Comparison of ENCODE assay signal across 27 mouse cellular contexts in genomic region chr1:94318029-94318428, GRCm38 (mm10).
"Had no signal": no experiment of that assay in that cellular context is flagged by ENCODE, and none has a peak within 500 bp of the region (broad histone marks: within the 10 kb centered on the region; RNA-seq: fewer than 3 reads in every experiment).

No protein-coding gene starts in this region.

- H3K36me3 ChIP-seq: heart, embryonic 10.5 days; heart, embryonic 12.5 days; hindbrain, embryonic 10.5 days; hindbrain, embryonic 12.5 days; intestine, embryonic 15.5 days; kidney, embryonic 15.5 days; limb, embryonic 10.5 days; limb, embryonic 12.5 days; liver, embryonic 13.5 days had no signal

- H3K9me3 ChIP-seq: heart, embryonic 10.5 days; heart, embryonic 12.5 days; hindbrain, embryonic 10.5 days; hindbrain, embryonic 12.5 days; intestine, embryonic 15.5 days; kidney, embryonic 15.5 days; limb, embryonic 10.5 days; limb, embryonic 12.5 days; liver, embryonic 13.5 days had no signal

- H3K4me1 ChIP-seq: heart, embryonic 10.5 days; heart, embryonic 12.5 days; hindbrain, embryonic 10.5 days; hindbrain, embryonic 12.5 days; intestine, embryonic 15.5 days; kidney, embryonic 15.5 days; limb, embryonic 10.5 days; limb, embryonic 12.5 days; liver, embryonic 13.5 days had no signal

- H3K27ac ChIP-seq: gastrocnemius, adult 2 months; heart, embryonic 10.5 days; hindbrain, embryonic 10.5 days; hindbrain, embryonic 12.5 days; hindbrain, embryonic 14.5 days; intestine, embryonic 15.5 days; kidney, embryonic 15.5 days; kidney, postnatal 0 days; left cerebral cortex, adult 2 months; limb, embryonic 10.5 days; limb, embryonic 12.5 days; liver, embryonic 13.5 days had no signal

- ATAC-seq: hindbrain, embryonic 16.5 days; inflammation-experienced regulatory T-cells, adult 6 months; intestine, embryonic 15.5 days had no signal

- H3K27me3 ChIP-seq: heart, embryonic 12.5 days; hindbrain, embryonic 12.5 days; intestine, embryonic 15.5 days; kidney, embryonic 15.5 days; limb, embryonic 12.5 days; liver, embryonic 13.5 days had no signal

- H3K9ac ChIP-seq: heart, embryonic 12.5 days; hindbrain, embryonic 12.5 days; hindbrain, embryonic 14.5 days; intestine, embryonic 15.5 days; kidney, embryonic 15.5 days; limb, embryonic 12.5 days; liver, embryonic 13.5 days had no signal

- H3K4me3 ChIP-seq: gastrocnemius, adult 2 months; heart, embryonic 10.5 days; heart, embryonic 12.5 days; hindbrain, embryonic 10.5 days; hindbrain, embryonic 12.5 days; intestine, embryonic 15.5 days; kidney, embryonic 15.5 days; left cerebral cortex, adult 2 months; limb, embryonic 10.5 days; limb, embryonic 12.5 days; liver, embryonic 13.5 days had no signal

- DNase-seq: gastrocnemius, adult 2 months; gastrocnemius, postnatal 10 days; gastrocnemius, postnatal 25 days; heart, adult 18-20 months; heart, postnatal 10 days; heart, postnatal 4 days; kidney, adult 11 months; kidney, adult 2 months; kidney, adult 9 months; kidney, postnatal 14 days; kidney, postnatal 36 days; liver; liver, embryonic 13.5 days had no signal

- H3K4me2 ChIP-seq: heart, embryonic 12.5 days; hindbrain, embryonic 12.5 days; hindbrain, embryonic 14.5 days; intestine, embryonic 15.5 days; kidney, embryonic 15.5 days; limb, embryonic 12.5 days; liver, embryonic 11.5 days; liver, embryonic 13.5 days had no signal
